Mouse (Mus musculus) hindbrain, embryonic 13.5 days (tissue): ENCODE results near the gene Zdhhc16. TPM values are rescaled to one million over a fixed set of nuclear protein-coding genes. Genes with fewer than 3 reads are reported as not detected.

Source experiments
- ATAC-seq: fragments of 200-750 bp; cut with Nextera tagmentation; 2 replicates; pipeline ENCODE4 v1.8.0; 2017; ENCODE audit warnings: moderate TSS enrichment; ENCODE audit not compliant: low FRiP score
- H3K27ac ChIP-seq: fragments of 300-500 bp; sonication (generic); 2 replicates; pipeline ENCODE4 v1.5.1; 2015; ENCODE audit warnings: inconsistent platforms, mild to moderate bottlenecking, moderate library complexity
- H3K27me3 ChIP-seq: fragments of 300-500 bp; sonication (generic); 2 replicates; pipeline ENCODE4 v1.6.1; 2015; ENCODE audit warnings: mild to moderate bottlenecking, inconsistent platforms
- H3K36me3 ChIP-seq: fragments of 300-500 bp; sonication (generic); 2 replicates; pipeline ENCODE4 v1.6.1; 2015; ENCODE audit warnings: mild to moderate bottlenecking, inconsistent platforms
- H3K4me1 ChIP-seq: fragments of 300-500 bp; sonication (generic); replicated peaks from 2 replicates; pipeline ENCODE4 v1.6.1; 2015; ENCODE audit warnings: inconsistent platforms
- H3K4me2 ChIP-seq: fragments of 300-500 bp; sonication (generic); 2 replicates; pipeline ENCODE4 v1.6.1; 2015; ENCODE audit warnings: inconsistent platforms, mild to moderate bottlenecking, moderate library complexity
- H3K4me3 ChIP-seq: fragments of 300-500 bp; sonication (generic); 2 replicates; pipeline ENCODE4 v1.5.1; 2015; ENCODE audit warnings: mild to moderate bottlenecking, inconsistent platforms
- H3K9ac ChIP-seq: fragments of 300-500 bp; sonication (generic); 2 replicates; pipeline ENCODE4 v1.6.1; 2015; ENCODE audit warnings: mild to moderate bottlenecking, inconsistent platforms
- H3K9me3 ChIP-seq: fragments of 300-500 bp; sonication (generic); 2 replicates; pipeline ENCODE4 v1.6.1; 2016; ENCODE audit warnings: inconsistent platforms
- WGBS: fragments of 180-500 bp; shearing (Covaris S2); methylation state at CpG from one replicate; pipeline ENCODE4 v1.1.7; 2015; 5-methylcytosine and 5-hydroxymethylcytosine counted together
- polyA plus RNA-seq: library from polyadenylated mRNA; unstranded; fragments of >200 nt; fragmentation: Nextera tagmentation; extraction: Ambion mirVana; gene quantifications from 2 replicates; pipeline ENCODE4 v1.2.1, GENCODE M21; 2015

The Zdhhc16 gene
- polyA plus RNA-seq, 1 experiment from 2014 or later: 78.8 TPM

GRCm38 (mm10) chr19:41920412-41921067 is 12.7 kb upstream of the Zdhhc16 start:
- 82% methylated on average over 5 of the region's 5 CpGs for WGBS
- ATAC-seq: no peak
- no peak overlapping the region for H3K27ac ChIP-seq
- H3K4me3 ChIP-seq: no peak overlapping the region
- no peaks in the 10 kb centered on the region for H3K4me1 ChIP-seq
- peaks cover 72% of the 10 kb centered on the region for H3K36me3 ChIP-seq
- no peaks in the 10 kb centered on the region for H3K27me3 ChIP-seq
- H3K9me3 ChIP-seq: no peaks in the 10 kb centered on the region
- no peak overlapping the region for H3K4me2 ChIP-seq
- no peak overlapping the region for H3K9ac ChIP-seq

GRCm38 (mm10) chr19:41932686-41933085 is 594 bp upstream of the Zdhhc16 start:
- H3K4me3 ChIP-seq: peak overlapping the region; percentile 91
- peaks cover 36% of the 10 kb centered on the region for H3K36me3 ChIP-seq
- no peaks in the 10 kb centered on the region for H3K9me3 ChIP-seq
- peak overlapping the region; percentile 86 for H3K9ac ChIP-seq
- peak overlapping the region; percentile 76 for H3K27ac ChIP-seq
- H3K27me3 ChIP-seq: no peaks in the 10 kb centered on the region
- peaks cover 28% of the 10 kb centered on the region for H3K4me1 ChIP-seq
- peak overlapping the region; percentile 95 for H3K4me2 ChIP-seq
- ATAC-seq: peak; percentile 18
- 2% methylated on average over 28 of the region's 28 CpGs for WGBS

GRCm38 (mm10) chr19:41934124-41934523 is 844 bp downstream of the Zdhhc16 start:
- Histone ChIP-seq H3K9me3 (no peaks in the 10 kb centered on the region), H3K36me3 (peaks cover 37% of the 10 kb centered on the region), H3K4me2 (peak overlapping the region; percentile 83), H3K27me3 (no peaks in the 10 kb centered on the region), H3K4me3 (peak overlapping the region; percentile 91), H3K9ac (peak overlapping the region; percentile 88), H3K4me1 (peaks cover 28% of the 10 kb centered on the region), H3K27ac (no peak overlapping the region)
- WGBS: 34% methylated on average over 6 of the region's 6 CpGs
- ATAC-seq: no peak

- Histone ChIP-seq H3K4me3 (no peak overlapping the region), H3K27me3 (no peaks in the 10 kb centered on the region), H3K4me2 (no peak overlapping the region), H3K4me1 (peaks cover 28% of the 10 kb centered on the region), H3K36me3 (peaks cover 40% of the 10 kb centered on the region), H3K9ac (no peak overlapping the region), H3K27ac (no peak overlapping the region), H3K9me3 (no peaks in the 10 kb centered on the region)
- no peak for ATAC-seq
- 97% methylated on average over 1 of the region's 1 CpGs for WGBS
These were observed 2.6 kb downstream of the Zdhhc16 start for GRCm38 (mm10) chr19:41935921-41936320.

GRCm38 (mm10) chr19:41938539-41938938 is 5.3 kb downstream of the Zdhhc16 start:
- Histone ChIP-seq H3K9me3 (no peaks in the 10 kb centered on the region), H3K36me3 (peaks cover 64% of the 10 kb centered on the region), H3K9ac (no peak overlapping the region), H3K27me3 (no peaks in the 10 kb centered on the region), H3K4me3 (no peak overlapping the region), H3K4me2 (no peak overlapping the region), H3K4me1 (peaks cover 17% of the 10 kb centered on the region), H3K27ac (no peak overlapping the region)
- ATAC-seq: no peak
- 94% methylated on average over 5 of the region's 5 CpGs for WGBS

- 88% methylated on average over 7 of the region's 7 CpGs for WGBS
- ATAC-seq: no peak
- H3K9me3 ChIP-seq: no peaks in the 10 kb centered on the region
- no peaks in the 10 kb centered on the region for H3K27me3 ChIP-seq
- H3K36me3 ChIP-seq: peaks cover 97% of the 10 kb centered on the region
- H3K9ac ChIP-seq: no peak overlapping the region
- H3K4me2 ChIP-seq: no peak overlapping the region
- H3K4me1 ChIP-seq: no peaks in the 10 kb centered on the region
- H3K27ac ChIP-seq: no peak overlapping the region
- no peak overlapping the region for H3K4me3 ChIP-seq
These were observed 10.6 kb downstream of the Zdhhc16 start for GRCm38 (mm10) chr19:41943841-41944240.

- ATAC-seq: no peak
- Histone ChIP-seq H3K27me3 (no peaks in the 10 kb centered on the region), H3K4me2 (no peak overlapping the region), H3K9ac (no peak overlapping the region), H3K4me1 (no peaks in the 10 kb centered on the region), H3K36me3 (peaks cover 99% of the 10 kb centered on the region), H3K27ac (no peak overlapping the region), H3K4me3 (no peak overlapping the region), H3K9me3 (no peaks in the 10 kb centered on the region)
- WGBS: 85% methylated on average over 4 of the region's 4 CpGs
These were observed 19.0 kb downstream of the Zdhhc16 start for GRCm38 (mm10) chr19:41952287-41952686.

GRCm38 (mm10) chr19:41953574-41953973 is 20.3 kb downstream of the Zdhhc16 start:
- Histone ChIP-seq H3K4me2 (no peak overlapping the region), H3K4me3 (no peak overlapping the region), H3K27ac (no peak overlapping the region), H3K9ac (no peak overlapping the region), H3K36me3 (peaks cover 97% of the 10 kb centered on the region), H3K4me1 (no peaks in the 10 kb centered on the region), H3K9me3 (no peaks in the 10 kb centered on the region), H3K27me3 (no peaks in the 10 kb centered on the region)
- no peak for ATAC-seq
- 90% methylated on average over 3 of the region's 3 CpGs for WGBS

GRCm38 (mm10) chr19:41969618-41970017 is 36.3 kb downstream of the Zdhhc16 start:
- WGBS: 96% methylated on average over 7 of the region's 7 CpGs
- Histone ChIP-seq H3K9me3 (no peaks in the 10 kb centered on the region), H3K4me2 (no peak overlapping the region), H3K4me3 (no peak overlapping the region), H3K36me3 (peaks cover 45% of the 10 kb centered on the region), H3K27me3 (no peaks in the 10 kb centered on the region), H3K27ac (no peak overlapping the region), H3K4me1 (peaks cover 15% of the 10 kb centered on the region), H3K9ac (no peak overlapping the region)
- ATAC-seq: no peak

- Histone ChIP-seq H3K36me3 (peaks cover 4% of the 10 kb centered on the region; the same call in 1 of the 2 replicates), H3K4me1 (peaks cover 25% of the 10 kb centered on the region), H3K9ac (peak overlapping the region; percentile 13; the same call in 1 of the 2 replicates), H3K27me3 (no peaks in the 10 kb centered on the region), H3K27ac (peak overlapping the region; percentile 60), H3K9me3 (no peaks in the 10 kb centered on the region), H3K4me3 (no peak overlapping the region), H3K4me2 (no peak overlapping the region)
- WGBS: 54% methylated on average over 13 of the region's 13 CpGs
- ATAC-seq: peak; percentile 59; the same call in 1 of the 2 replicates
These were observed 40.9 kb downstream of the Zdhhc16 start for GRCm38 (mm10) chr19:41973891-41974794.

- under 1% methylated on average over 16 of the region's 16 CpGs for WGBS
- Histone ChIP-seq H3K9ac (peak overlapping the region; percentile 81), H3K27ac (peak overlapping the region; percentile 77), H3K4me1 (peaks cover 34% of the 10 kb centered on the region), H3K36me3 (no peaks in the 10 kb centered on the region), H3K4me3 (peak overlapping the region; percentile 63), H3K4me2 (peak overlapping the region; percentile 99), H3K27me3 (peaks cover 18% of the 10 kb centered on the region), H3K9me3 (no peaks in the 10 kb centered on the region)
- ATAC-seq: peak; percentile 22
These were observed 47.1 kb downstream of the Zdhhc16 start for GRCm38 (mm10) chr19:41980422-41980818.

- peaks cover 34% of the 10 kb centered on the region for H3K4me1 ChIP-seq
- H3K9me3 ChIP-seq: no peaks in the 10 kb centered on the region
- peak within 1 kb of the TSS; percentile 81 for H3K27ac ChIP-seq
- no peaks in the 10 kb centered on the region for H3K36me3 ChIP-seq
- WGBS: under 1% methylated on average over 66 of the region's 68 CpGs
- H3K27me3 ChIP-seq: peaks cover 18% of the 10 kb centered on the region
- ATAC-seq: peak; percentile 95
- H3K4me3 ChIP-seq: peak within 1 kb of the TSS; percentile 63
- H3K9ac ChIP-seq: peak within 1 kb of the TSS; percentile 81
- H3K4me2 ChIP-seq: peak within 1 kb of the TSS; percentile 99
These were observed 47.7 kb downstream of the Zdhhc16 start, which contains the start of gene Mms19 for GRCm38 (mm10) chr19:41980819-41981594. TSS of gene Mms19 (minus strand) at chr19:41981157.
